Mouse (Mus musculus) CD8-positive naive resting alpha-beta T cell, adult 2 months (primary cell): ENCODE data around the gene Sec61a1.

Source experiments
- DNase-seq, 2 experiments: peaks; one replicate each; pipeline ENCODE4 v3.0.0; 2022; ENCODE audit warnings: low read depth in 2 of 2, low spot score in 2 of 2

Gene Sec61a1

DNA sequence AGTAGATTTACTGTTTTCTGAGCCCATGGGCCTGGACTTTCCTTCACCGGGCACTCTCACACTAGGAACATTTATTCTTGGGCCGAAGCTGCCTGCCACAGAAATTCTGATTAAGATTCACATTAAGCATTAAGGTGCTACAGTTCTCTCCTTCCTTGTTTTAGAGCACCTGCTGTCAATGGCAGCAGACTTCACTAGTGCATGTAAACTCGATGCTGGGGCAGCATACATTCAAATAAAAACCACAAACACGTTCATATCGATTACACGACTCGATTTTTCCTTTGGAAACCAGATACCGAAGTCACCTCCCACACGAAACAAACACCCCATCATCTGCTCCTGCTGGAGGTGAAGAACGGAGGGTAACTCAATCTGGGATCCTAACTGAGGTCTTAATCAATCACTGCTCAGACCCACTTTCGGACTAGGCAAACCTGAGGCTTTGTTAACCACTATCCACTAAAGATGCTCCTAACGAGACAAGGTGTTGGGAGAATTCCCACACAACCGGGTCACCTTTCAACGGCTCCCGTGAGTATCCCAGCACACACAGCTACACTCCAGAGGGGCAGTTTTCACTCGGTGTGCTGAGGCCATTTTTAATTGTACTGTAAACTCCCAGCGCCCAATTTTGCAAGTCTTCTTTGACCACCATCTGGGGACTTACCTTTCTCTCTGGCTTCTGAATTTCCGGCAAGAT, 853 bp downstream of the Sec61a1 start:
- DNase-seq: no peak

DNA sequence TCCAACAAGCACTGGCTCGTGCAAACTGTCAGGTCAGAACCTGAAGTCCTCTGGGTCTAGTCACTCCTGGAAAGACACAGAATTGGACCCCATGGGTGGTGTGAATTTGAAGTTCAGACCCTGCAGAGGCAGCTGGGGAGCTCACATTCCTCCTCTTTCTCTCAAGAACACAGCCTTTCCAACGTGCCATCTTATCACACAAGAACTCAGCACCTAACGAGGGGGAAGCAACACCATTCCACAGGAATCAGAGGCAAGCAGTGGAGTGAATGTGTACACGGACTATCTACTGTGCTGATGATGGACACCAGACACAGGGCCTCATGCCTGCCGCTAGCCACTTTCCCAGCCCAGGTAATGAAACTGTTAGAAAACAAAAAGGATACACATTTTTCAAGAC, 2.0 kb downstream of the Sec61a1 start:
- no peak for DNase-seq

GRCm38 (mm10) chr6:88515971-88516370, 2.7 kb downstream of the Sec61a1 start:
- DNase-seq: no peak

DNA sequence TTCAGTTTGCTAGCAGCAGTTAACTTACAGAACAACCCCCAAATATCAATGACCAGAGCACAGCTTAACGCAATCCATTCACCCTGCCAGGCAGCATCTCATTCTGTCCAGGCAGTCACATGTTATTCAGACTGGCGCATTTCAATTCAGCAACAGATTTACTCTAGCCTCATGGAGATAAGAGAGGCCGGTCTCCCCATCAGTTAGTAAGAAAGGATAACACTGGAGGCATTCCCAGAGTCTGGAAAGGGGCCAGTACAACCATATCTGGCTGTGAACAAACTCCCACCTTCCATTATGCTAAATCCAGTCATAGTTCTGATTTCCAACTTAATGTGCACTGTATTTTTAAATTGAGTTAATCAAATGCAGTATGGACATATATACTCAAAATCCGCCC, 4.2 kb downstream of the Sec61a1 start:
- DNase-seq: no peak

DNA sequence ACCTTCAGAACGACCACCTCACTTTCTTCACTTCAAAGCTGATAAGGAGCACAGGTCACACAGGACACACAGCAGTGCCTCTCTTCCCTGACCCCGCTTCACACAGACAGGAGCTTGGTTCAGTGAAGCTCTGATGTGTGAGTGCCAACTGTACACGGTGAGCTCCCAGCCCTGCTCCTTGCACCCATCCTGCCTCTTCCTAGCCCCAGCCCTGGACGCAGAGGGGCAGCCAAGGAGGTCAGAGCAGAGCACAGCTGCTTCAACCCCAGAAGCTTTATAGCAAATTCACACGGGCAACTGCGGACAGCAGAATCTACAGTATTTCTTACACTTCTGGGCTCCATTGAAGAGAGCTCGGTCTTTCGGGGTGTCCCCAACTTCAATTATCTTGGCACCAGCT, 4.7 kb downstream of the Sec61a1 start:
- DNase-seq: no peak

DNA sequence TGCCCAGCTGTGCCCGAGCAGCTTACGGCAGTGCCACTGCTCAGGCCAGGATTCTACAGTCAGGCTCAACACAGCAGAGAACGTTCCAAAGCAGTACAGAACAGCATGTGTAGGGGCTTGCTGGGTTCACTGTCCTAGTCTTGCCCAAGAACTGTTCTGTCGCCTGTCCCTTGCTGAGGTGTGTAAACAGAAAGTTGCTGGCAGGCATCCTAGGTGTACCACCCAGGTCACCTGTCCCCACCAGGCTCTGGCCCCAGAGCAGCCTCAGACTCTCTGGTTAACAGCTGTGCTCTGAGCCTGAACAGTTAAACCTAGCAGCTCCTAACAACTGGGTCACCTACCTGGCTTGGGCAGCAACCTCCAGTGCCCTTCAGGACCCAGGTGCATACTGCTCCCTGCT, 15.7 kb downstream of the Sec61a1 start:
- DNase-seq: no peak

DNA sequence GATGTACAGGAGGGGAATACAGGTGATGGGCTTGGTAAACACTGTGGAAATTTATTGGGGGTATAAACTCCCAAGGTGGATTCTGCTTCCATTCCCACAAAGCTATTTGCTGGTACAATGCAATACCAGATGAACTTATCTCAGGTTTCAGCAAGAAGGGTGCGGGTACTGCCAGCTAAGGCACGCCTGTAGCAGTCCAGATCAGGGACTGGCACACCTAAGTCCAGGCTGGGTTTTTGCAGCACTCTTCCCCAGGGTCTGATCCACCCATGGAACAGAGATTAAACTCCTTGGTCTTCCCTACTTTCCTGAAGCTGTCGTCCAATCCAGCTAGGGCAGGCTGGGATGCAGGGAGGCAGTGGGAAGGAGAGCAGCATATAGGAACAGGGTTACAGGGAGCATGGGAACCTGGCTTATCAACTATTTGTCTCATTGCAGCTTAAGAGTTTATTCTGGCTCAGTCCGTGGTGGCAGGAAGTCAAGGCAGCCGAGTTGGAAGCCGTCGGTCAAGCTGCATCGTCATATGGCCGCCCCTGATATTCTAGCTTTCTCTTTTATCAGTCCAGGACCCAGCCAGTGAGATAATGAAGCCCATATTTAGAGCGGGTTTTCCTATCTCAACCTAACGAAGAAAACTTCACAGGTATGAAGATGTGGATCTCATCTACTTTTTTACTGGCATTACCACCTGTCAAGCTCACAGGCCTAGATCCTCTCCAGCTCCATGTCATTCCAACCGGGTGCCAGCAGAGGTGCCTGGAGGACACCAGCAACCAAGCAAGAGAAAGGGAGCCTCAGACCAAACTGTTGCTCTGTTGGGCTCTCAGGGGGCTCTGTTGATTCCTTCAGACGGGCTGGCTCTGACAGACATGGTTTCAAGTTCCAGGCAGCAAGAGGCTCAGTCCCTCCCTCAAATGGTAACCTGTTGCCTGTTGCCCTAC, 16.4 kb downstream of the Sec61a1 start:
- DNase-seq: no peak

DNA sequence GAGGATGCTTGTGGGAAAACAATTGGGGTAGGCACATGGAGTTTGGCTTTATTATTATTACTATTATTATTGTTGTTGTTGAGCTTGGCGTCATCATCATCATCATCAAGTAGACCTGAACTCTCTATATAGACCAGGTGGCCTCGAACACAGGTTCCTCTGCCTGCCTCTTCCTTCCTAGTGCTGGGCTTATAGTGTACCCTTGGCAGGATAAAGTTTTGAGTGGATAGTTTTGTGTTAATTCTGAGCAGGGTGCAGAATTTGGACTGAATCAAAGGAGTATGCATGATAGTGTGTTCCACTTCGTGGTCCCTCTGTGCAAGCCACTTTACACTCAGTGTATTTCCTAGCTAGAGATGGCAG, 18.3 kb downstream of the Sec61a1 start:
- no peak for DNase-seq

DNA sequence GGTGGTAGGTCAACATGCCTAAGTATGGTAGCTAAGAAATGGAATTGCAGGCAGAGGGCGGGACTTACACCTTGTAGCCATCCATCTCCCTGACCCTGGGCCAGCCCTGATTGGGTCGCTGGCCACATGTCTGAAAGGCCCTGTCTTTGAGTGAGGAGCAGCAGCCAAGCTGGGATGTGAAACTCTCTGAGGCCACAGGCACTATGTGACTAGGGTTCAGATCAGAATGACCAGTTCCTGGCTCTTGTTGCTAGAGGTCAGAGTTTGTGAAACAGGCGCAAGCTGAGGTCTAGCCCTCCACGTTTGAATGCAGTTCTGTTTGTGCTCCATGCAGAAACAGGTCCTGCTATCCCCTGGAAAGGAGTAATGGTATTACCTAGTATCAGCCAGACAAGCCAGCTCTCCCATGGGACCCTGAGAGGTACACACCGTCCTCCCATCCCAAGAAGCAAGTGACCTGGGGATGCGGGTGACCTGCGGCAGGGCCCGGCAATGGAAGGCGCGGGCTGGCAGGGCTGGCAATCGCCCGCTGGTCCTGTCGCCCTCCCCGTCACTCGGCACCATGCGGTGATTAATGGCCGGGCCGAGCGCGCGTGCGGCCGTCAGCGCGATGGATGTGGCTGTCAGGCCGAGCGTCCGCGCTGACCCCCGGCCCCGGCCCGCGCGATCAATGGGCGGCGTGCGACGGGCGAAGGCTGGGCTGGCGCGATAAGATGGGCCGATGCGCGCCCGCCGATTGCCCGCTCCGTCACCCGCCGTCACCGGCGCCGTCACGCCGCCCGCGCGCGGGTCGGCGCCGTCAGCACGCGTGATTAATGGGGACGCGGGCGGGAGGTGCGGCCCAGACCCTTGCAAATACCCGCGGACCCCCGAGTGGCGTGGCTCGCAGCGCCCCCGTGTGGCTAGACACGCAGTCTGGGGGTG, 19.0 kb downstream of the Sec61a1 start:
- DNase-seq: peak in 1 of 2 experiments; percentile 25

DNA sequence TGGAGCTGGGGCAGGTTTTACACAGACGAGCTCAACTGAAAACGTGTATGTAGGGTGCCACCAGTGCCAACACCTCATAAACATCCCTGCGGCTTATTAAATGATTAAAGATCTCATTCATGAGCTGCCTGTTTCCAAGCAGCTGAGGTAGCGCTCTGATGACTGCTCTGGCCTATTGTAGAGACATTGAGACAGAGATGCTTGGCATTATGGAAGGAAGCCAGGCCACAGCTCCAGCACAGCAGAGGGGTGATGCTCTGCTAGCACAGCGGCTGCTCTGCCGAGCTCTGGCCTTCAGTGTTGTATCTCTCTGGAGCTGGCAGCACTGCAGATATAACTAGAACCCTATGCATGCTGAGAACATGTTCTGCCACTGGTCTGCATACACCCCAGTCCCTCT, 25.0 kb downstream of the Sec61a1 start:
- no peak for DNase-seq

- DNase-seq: no peak
Observed at GRCm38 (mm10) chr6:88490629-88491354, 27.9 kb downstream of the Sec61a1 start.

DNA sequence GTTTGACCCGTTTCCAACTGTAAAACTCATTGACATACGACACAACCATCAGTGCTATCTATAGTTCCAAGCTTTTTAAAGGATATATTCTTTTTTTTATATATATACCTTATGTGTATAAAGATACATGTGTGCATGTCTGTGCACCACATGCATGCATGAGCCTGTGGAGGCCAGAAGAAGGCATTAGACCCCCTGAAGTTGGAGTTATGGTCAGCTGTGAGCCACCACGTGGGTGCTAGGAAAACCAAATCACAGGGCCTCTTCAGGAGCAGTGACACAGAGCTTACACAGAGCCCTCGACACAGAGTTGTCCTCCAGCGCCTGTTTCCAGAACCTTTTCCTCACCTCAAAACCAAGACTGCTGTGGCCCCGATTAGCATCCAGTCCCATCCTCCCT, 28.9 kb downstream of the Sec61a1 start:
- DNase-seq: no peak

- DNase-seq: no peak
Observed at GRCm38 (mm10) chr6:88489026-88489425, 29.7 kb downstream of the Sec61a1 start.

DNA sequence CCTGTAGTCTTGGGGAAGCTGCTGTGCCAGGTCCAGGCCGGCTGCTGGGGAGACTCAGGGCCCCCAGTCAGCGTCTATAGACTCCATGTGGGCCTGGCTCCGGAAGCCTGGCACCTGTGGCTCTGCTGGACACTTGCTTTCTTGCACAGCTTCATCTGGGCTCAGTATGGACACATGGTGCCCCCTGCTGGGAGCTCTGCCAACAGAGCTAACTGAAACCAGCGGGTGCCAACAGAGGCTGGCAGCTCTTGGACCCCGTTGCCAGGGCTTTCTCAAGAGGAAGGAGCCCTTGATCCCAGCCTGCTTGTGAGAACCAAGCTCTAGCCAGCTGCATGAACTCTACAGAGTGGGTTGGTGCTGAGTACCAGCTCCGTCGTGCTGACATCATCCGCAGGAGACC, 31.8 kb downstream of the Sec61a1 start:
- DNase-seq: peak in 1 of 2 experiments; percentile 26

- no peak for DNase-seq
Observed at GRCm38 (mm10) chr6:88485378-88485777, 33.3 kb downstream of the Sec61a1 start.

- DNase-seq: no peak
Observed at GRCm38 (mm10) chr6:88483913-88484312, 34.8 kb downstream of the Sec61a1 start.

DNA sequence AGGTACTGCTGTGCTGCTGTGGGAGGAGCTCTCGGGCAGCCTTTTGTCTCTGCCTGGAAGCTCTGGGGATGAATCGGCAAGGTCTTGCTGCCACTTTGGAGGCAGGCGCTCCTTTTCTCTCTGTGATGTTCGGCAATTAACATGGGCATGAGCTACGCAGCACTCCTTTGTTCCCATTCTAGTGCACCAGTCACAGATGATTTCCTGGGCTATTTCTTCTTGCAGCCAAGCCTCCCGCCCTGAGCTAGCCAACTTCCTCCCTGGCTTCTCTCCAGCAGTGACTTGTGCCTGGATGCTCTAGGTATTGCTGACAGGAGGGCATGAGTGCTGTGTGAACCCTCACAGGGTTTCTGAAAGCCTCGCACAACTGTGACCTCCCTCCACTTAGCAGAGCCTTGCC, 35.6 kb downstream of the Sec61a1 start:
- no peak for DNase-seq

DNA sequence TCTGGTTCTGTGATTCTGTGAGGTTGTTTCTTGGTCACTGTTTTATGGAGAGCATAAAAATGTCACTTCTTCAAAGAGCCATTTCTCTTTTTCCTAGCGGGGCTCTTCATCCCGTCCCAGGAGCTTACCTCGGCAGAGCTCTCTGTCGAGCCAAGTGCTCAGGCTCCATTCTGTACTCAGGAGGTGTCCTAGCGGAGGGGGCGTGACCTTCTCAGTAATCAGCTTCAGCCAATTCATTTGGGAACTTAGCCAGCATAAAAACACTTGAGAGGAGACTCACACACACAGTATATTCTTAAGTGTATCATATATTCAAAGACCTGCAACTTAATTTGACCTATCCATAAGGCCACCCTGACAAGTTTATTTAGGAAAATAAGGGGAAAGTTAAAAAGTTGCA, 38.3 kb downstream of the Sec61a1 start:
- DNase-seq: no peak

DNA sequence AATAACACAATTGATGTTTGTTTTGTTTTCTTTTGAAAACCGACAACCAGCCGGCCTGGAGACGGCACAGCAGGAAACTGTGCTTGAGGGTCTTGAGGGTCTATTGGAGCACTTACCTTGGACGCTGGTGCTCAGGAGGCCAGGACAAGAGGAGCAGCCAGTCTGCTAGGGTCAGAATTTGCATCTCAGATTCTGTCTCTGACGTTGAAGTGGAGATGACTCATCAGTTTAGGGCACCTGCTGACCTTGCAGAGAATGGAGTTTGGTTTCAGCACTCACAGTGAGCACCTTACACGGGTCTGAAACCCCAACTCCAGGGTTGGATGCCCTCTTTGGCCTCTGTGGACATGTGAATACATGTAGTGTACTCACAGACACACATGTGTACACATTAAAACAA, 48.8 kb downstream of the Sec61a1 start:
- DNase-seq: no peak

GRCm38 (mm10) chr6:88465181-88465920, 53.4 kb downstream of the Sec61a1 start, which contains the start of gene Ruvbl1:
Gene Ruvbl1 (plus strand): TSS chr6:88465409.
- peak; percentile 90 for DNase-seq
